Mouse (Mus musculus) stomach, postnatal 0 days (tissue): ENCODE data around the gene Stat2. TPM values are rescaled to one million over a fixed set of nuclear protein-coding genes. Genes with fewer than 3 reads are reported as not detected.
A peak's percentile ranks its signal among the peaks of the same experiment; 100 is the strongest.

Experiments used
- ATAC-seq: fragments of 200-750 bp; cut with Nextera tagmentation; 2 replicates; pipeline ENCODE4 v1.8.0; 2017; ENCODE audit not compliant: low FRiP score, low TSS enrichment
- DNase-seq: peaks from one replicate; pipeline ENCODE4 v3.0.0-alpha.2; 2016; ENCODE audit warnings: low spot score
- H3K27ac ChIP-seq: fragments of 300-500 bp; sonication (generic); replicated peaks from 2 replicates; pipeline ENCODE4 v1.5.1; 2014; ENCODE audit warnings: mild to moderate bottlenecking, control low read depth
- H3K27me3 ChIP-seq: fragments of 300-500 bp; sonication (generic); 2 replicates; pipeline ENCODE4 v1.6.1; 2014; ENCODE audit warnings: low read length; ENCODE audit not compliant: control insufficient read depth, insufficient read depth
- H3K36me3 ChIP-seq: fragments of 300-500 bp; sonication (generic); 2 replicates; pipeline ENCODE4 v1.6.1; 2014; ENCODE audit warnings: low read length, mixed read lengths; ENCODE audit not compliant: control insufficient read depth, insufficient read depth
- H3K4me1 ChIP-seq: fragments of 300-500 bp; sonication (generic); replicated peaks from 2 replicates; pipeline ENCODE4 v1.6.1; 2014; ENCODE audit warnings: antibody characterized with exemption; ENCODE audit not compliant: control insufficient read depth, insufficient read depth
- H3K4me2 ChIP-seq: fragments of 300-500 bp; sonication (generic); replicated peaks from 2 replicates; pipeline ENCODE4 v1.6.1; 2014; ENCODE audit warnings: low read depth, mild to moderate bottlenecking, control low read depth, moderate library complexity
- H3K4me3 ChIP-seq: fragments of 300-500 bp; sonication (generic); 2 replicates; pipeline ENCODE4 v1.5.1; 2014; ENCODE audit warnings: low read depth, low read length, control low read depth
- H3K9ac ChIP-seq: fragments of 300-500 bp; sonication (generic); 2 replicates; pipeline ENCODE4 v1.6.1; 2014; ENCODE audit warnings: mild to moderate bottlenecking, low read length, control low read depth, mixed read lengths
- H3K9me3 ChIP-seq: fragments of 300-500 bp; sonication (generic); 2 replicates; pipeline ENCODE4 v1.6.1; 2016; ENCODE audit warnings: low read length; ENCODE audit not compliant: control insufficient read depth
- CTCF ChIP-seq: IDR thresholded peaks from 2 replicates; pipeline ENCODE4 v1.5.1; 2016; ENCODE audit warnings: antibody characterized with exemption, low read depth, mild to moderate bottlenecking, moderate library complexity
- EP300 ChIP-seq: optimal IDR thresholded peaks from 2 replicates; pipeline ENCODE3; 2016; ENCODE audit warnings: antibody characterized with exemption
- WGBS: fragments of 180-500 bp; shearing (Covaris S2); extraction: QIAGEN DNeasy Blood & Tissue Kit; methylation state at CpG from one replicate; pipeline ENCODE4 v1.1.7; 2014; 5-methylcytosine and 5-hydroxymethylcytosine counted together
- polyA plus RNA-seq: library from polyadenylated mRNA; unstranded; fragments of >200 nt; fragmentation: Nextera tagmentation; extraction: Ambion mirVana; gene quantifications from 2 replicates; pipeline ENCODE4 v1.2.1, GENCODE M21; 2015

Gene Stat2
- polyA plus RNA-seq, 1 experiment from 2014 or later, result 7.8 TPM

DNA sequence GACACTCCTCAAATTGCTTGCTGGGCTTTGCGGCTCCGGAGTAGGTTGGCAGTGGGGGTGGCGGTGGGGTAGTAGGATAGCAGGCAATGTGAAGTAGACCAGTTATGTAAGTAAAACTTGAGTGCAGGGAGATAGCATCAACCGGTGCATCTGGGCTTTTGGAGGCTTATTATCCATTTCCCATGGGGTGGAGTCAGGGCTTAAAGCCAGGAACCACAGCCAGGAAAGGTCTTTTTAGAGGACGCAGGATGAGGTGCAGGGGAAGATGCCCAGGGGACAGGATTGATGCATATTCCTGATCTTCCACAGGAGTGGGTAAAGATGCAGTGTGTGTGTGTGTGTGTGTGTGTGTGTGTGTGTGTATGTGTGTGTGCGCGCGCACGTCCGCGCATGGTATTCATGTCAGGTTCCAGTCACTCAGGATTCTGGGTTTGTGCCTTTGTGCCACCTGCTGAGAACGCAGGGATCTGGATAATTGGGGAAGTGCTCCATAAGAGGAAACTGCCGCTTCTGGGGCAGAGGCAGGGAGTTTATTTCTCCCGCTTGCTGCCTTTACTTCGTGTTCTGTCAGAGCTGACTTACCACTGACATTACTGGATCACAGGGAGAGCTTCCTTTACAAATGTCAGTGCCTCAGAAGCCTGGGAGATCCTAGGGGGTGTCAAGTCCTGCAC, 32.4 kb upstream of the Stat2 start:
- no peaks in the 10 kb centered on the region for H3K4me1 ChIP-seq
- H3K4me3 ChIP-seq, result no peak overlapping the region
- no peak for ATAC-seq
- 73% methylated on average over 15 of the region's 15 CpGs for WGBS
- no peaks in the 10 kb centered on the region for H3K9me3 ChIP-seq
- no peak overlapping the region for H3K4me2 ChIP-seq
- H3K36me3 ChIP-seq, result no peaks in the 10 kb centered on the region
- no peak overlapping the region for H3K9ac ChIP-seq
- H3K27me3 ChIP-seq, result no peaks in the 10 kb centered on the region
- no peak for DNase-seq
- H3K27ac ChIP-seq, result no peak overlapping the region
- no peak for TF ChIP-seq CTCF
- no peak for TF ChIP-seq EP300

DNA sequence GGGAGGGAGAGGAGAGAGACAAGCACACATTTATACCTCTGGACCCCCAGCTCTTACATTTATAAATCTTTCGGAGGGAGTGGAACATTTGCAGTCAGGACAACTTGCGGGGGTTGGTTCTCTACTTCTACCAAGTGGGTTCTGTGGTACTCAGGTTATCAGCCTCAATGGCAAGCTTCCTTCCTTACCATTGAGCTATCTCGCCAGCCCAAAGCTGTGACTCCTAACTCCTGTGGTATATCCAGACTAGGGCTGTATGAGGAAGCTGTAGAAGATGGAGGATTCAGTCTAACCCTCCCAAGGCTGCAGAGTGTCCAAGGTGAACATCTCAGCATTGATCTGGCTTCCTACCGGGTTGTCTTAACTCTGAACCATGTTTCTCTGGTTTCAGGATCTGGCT, 31.2 kb upstream of the Stat2 start:
- no peaks in the 10 kb centered on the region for H3K27me3 ChIP-seq
- no peak overlapping the region for H3K4me2 ChIP-seq
- H3K36me3 ChIP-seq, result 0 out of 2 replicates have a peak, but pooled peaks cover 2% of the 10 kb centered on the region
- no peak overlapping the region for H3K4me3 ChIP-seq
- no peak for ATAC-seq
- no peak for DNase-seq
- no peaks in the 10 kb centered on the region for H3K4me1 ChIP-seq
- no peak overlapping the region for H3K9ac ChIP-seq
- H3K9me3 ChIP-seq, result no peaks in the 10 kb centered on the region
- TF ChIP-seq CTCF, result no peak
- TF ChIP-seq EP300, result no peak
- H3K27ac ChIP-seq, result no peak overlapping the region
- 91% methylated on average over 4 of the region's 4 CpGs for WGBS

DNA sequence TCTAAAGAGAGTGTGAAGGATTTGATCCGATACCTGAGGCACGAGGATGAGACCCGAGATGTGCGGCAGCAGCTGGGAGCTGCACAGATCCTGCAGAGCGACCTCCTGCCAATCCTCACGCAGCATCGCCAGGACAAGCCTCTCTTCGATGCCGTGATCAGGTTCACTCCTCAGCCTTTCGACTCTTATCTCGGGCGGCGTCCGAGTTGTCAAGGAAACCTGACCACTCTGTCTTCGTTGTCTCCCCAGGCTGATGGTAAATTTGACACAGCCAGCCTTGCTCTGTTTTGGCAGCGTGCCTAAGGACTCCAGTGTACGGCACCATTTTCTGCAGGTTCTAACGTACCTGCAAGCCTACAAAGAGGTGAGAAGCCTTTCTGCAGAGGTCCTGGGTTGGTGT, 30.2 kb upstream of the Stat2 start:
- no peak overlapping the region for H3K4me2 ChIP-seq
- H3K9me3 ChIP-seq, result no peaks in the 10 kb centered on the region
- ATAC-seq (no peak), DNase-seq (no peak)
- no peaks in the 10 kb centered on the region for H3K4me1 ChIP-seq
- H3K9ac ChIP-seq, result no peak overlapping the region
- no peaks in the 10 kb centered on the region for H3K27me3 ChIP-seq
- TF ChIP-seq EP300 (no peak), CTCF (no peak)
- no peak overlapping the region for H3K4me3 ChIP-seq
- 0 out of 2 replicates have a peak, but pooled peaks cover 2% of the 10 kb centered on the region for H3K36me3 ChIP-seq
- no peak overlapping the region for H3K27ac ChIP-seq
- 78% methylated on average over 18 of the region's 18 CpGs for WGBS

DNA sequence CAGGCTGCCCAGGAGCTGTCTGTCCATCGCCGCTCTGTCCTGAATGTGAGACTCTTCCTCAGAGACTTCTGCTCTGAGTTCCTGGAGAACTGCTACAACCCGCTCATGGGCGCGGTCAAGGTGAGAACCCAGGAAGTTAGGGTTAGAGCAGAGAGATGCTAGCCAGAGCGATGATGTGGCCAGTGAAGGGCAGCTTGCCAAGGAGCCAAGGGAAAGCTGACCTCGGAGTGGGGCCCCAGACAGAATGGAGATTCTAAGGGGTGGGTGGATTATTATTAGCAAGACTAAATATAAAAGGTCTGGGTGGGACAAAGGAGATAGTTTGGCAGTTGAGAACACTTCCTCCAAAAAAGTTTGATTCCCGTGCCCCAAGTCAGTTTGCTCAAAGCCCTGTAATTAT, 27.1 kb upstream of the Stat2 start:
- ATAC-seq (no peak), DNase-seq (no peak)
- Histone ChIP-seq H3K4me1 (no peaks in the 10 kb centered on the region), H3K4me2 (no peak overlapping the region), H3K4me3 (no peak overlapping the region), H3K9me3 (no peaks in the 10 kb centered on the region), H3K9ac (no peak overlapping the region), H3K27ac (no peak overlapping the region), H3K36me3 (0 out of 2 replicates have a peak, but pooled peaks cover 2% of the 10 kb centered on the region), H3K27me3 (no peaks in the 10 kb centered on the region)
- no peak for TF ChIP-seq EP300
- no peak for TF ChIP-seq CTCF
- WGBS, result 88% methylated on average over 8 of the region's 8 CpGs

DNA sequence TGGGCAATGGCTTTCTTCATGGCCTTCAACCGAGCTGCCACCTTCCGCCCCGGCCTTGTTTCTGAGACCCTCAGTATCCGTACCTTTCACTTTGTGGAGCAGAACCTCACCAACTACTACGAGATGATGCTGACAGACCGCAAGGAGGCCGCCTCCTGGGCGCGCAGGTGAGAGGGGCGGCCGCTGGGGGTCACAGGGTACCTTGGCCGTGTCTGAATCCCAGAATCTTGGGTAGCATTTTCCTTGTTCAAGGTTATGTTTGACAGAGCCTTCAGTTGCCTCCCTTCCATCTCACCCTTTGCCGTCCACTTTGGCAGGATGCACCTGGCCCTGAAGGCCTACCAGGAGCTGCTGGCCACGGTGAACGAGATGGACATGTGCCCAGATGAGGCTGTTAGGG, 26.2 kb upstream of the Stat2 start:
- Histone ChIP-seq H3K9me3 (no peaks in the 10 kb centered on the region), H3K4me3 (no peak overlapping the region), H3K27ac (no peak overlapping the region), H3K27me3 (no peaks in the 10 kb centered on the region), H3K36me3 (peaks cover 3% of the 10 kb centered on the region; the same call in 1 of the 2 replicates), H3K4me1 (no peaks in the 10 kb centered on the region), H3K9ac (no peak overlapping the region), H3K4me2 (no peak overlapping the region)
- 93% methylated on average over 15 of the region's 15 CpGs for WGBS
- DNase-seq (no peak), ATAC-seq (0 out of 2 replicates have a peak, but pooled peaks have one; percentile 33)
- TF ChIP-seq EP300 (no peak), CTCF (no peak)

DNA sequence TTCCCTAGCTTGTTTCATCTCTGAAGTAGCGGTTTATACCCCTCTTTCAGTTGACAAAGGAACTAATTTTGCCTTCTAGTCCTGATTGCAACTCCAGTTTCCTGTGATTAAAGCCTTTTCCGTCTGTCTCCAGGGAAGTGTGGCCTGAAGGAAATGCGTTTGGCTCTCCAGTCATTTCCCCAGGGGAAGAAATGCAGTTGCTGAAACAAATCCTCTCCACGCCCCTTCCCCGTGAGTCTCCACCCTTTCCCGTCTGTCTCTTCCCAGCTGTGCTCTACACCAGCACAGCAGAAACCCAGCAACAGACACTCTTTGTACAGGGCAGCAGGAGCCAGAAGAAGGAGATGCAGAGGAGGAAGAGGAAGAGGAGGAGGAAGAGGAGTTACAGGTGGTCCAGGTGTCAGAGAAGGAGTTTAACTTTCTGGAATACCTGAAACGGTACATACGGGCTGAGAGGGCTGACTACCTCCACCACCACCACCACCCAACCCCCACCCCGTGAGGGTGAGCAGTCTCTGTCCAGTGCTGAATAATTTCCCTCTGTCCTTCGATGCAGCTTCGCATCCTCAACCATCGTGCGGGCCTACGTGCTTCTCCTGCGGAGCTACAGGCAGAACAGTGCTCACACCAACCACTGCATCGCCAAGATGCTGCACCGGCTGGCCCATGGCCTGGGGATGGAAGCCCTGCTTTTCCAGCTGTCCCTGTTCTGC, 23.2 kb upstream of the Stat2 start:
- peak overlapping the region; percentile 40; the same call in 1 of the 2 replicates for H3K27ac ChIP-seq
- H3K27me3 ChIP-seq, result no peaks in the 10 kb centered on the region
- DNase-seq (no peak), ATAC-seq (peak; percentile 48; the same call in 1 of the 2 replicates)
- peaks cover 17% of the 10 kb centered on the region for H3K36me3 ChIP-seq
- no peaks in the 10 kb centered on the region for H3K9me3 ChIP-seq
- no peak for TF ChIP-seq CTCF
- no peak for TF ChIP-seq EP300
- no peak overlapping the region for H3K9ac ChIP-seq
- no peaks in the 10 kb centered on the region for H3K4me1 ChIP-seq
- H3K4me3 ChIP-seq, result no peak overlapping the region
- WGBS, result 70% methylated on average over 17 of the region's 17 CpGs
- H3K4me2 ChIP-seq, result no peak overlapping the region
